12 mouse cellular contexts compared by ENCODE assay signal in the genomic region with DNA sequence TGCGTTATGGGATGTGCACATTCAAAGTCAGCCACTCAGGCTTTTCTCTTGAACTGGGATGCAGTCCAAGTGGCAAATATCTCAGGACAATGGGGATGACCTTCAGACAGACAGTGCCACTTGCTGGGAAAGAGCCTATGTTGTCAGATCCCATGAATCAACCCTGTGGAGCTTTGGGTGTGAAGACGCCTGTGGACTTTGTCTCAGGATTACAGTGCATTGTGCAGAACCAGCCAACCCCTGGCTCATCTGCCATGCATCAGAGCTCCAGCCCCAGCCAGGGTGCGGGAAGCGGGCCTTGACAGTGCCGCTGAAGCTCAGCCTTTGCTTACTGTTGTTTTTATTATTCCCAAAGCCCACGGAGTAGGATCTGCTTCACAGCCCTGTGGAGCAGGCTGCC.
DNase-seq lines count a peak whose midpoint lies in the region; ATAC-seq and TF ChIP-seq lines count a peak whose summit lies in the region.
"Had no signal": no experiment of that assay in that cellular context is flagged by ENCODE, and none has a peak within 500 bp of the region (broad histone marks: within the 10 kb centered on the region; RNA-seq: fewer than 3 reads in every experiment).

No protein-coding gene starts in this region.

- no peaks in the 10 kb centered on the region for H3K4me1 ChIP-seq in liver, adult 2 months (ENCODE audit: control insufficient read depth, insufficient read depth, low read length)
- H3K4me1 ChIP-seq in liver, embryonic 12.5 days: no peaks in the 10 kb centered on the region
- no peaks in the 10 kb centered on the region for H3K4me1 ChIP-seq in neural tube, embryonic 14.5 days (ENCODE audit: control insufficient read depth, insufficient read depth, low read length)
- H3K4me1 ChIP-seq in intestine, postnatal 0 days (replicated peaks; ENCODE audit: control insufficient read depth, insufficient read depth, low read length): no peaks in the 10 kb centered on the region
- H3K4me1 ChIP-seq: liver, embryonic 13.5 days had no signal

- no peaks in the 10 kb centered on the region for H3K9me3 ChIP-seq in liver, embryonic 12.5 days (replicated peaks)
- no peaks in the 10 kb centered on the region for H3K9me3 ChIP-seq in neural tube, embryonic 14.5 days (ENCODE audit: control insufficient read depth, low read length)
- no peaks in the 10 kb centered on the region for H3K9me3 ChIP-seq in intestine, postnatal 0 days (ENCODE audit: control insufficient read depth)
- H3K9me3 ChIP-seq: embryonic facial prominence, embryonic 10.5 days; liver, embryonic 13.5 days had no signal

- no peaks in the 10 kb centered on the region for H3K79me2 ChIP-seq in liver, adult 2 months (ENCODE audit: control insufficient read depth, insufficient read depth, low read length)

- no peak for TF ChIP-seq CTCF in liver, adult 2 months (IDR thresholded peaks at IDR 0.05; ENCODE audit: low read depth, low read length)
- TF ChIP-seq CTCF in intestine, postnatal 0 days (IDR thresholded peaks at IDR 0.05; ENCODE audit: low read depth): no peak

- H3K4me2 ChIP-seq in liver, embryonic 12.5 days: no peak overlapping the region
- no peak overlapping the region for H3K4me2 ChIP-seq in neural tube, embryonic 14.5 days (ENCODE audit: low read depth, low read length)
- H3K4me2 ChIP-seq in intestine, postnatal 0 days (replicated peaks; ENCODE audit: low read depth): no peak overlapping the region
- H3K4me2 ChIP-seq: liver, embryonic 13.5 days had no signal

- no peaks in the 10 kb centered on the region for H3K27me3 ChIP-seq in liver, adult 2 months (ENCODE audit: control insufficient read depth, insufficient read depth, low read length)
- H3K27me3 ChIP-seq in liver, embryonic 12.5 days (replicated peaks): no peaks in the 10 kb centered on the region
- no peaks in the 10 kb centered on the region for H3K27me3 ChIP-seq in neural tube, embryonic 14.5 days (ENCODE audit: control insufficient read depth, insufficient read depth, low read length)
- no peaks in the 10 kb centered on the region for H3K27me3 ChIP-seq in intestine, postnatal 0 days (replicated peaks; ENCODE audit: control insufficient read depth, insufficient read depth, low read length)
- H3K27me3 ChIP-seq: liver, embryonic 13.5 days had no signal

- WGBS in liver, adult 2 months: 44% methylated on average over 6 of the region's 6 CpGs
- WGBS in liver, embryonic 12.5 days (ENCODE audit: insufficient replicate concordance): 64% methylated on average over 6 of the region's 6 CpGs
- 50% methylated on average over 6 of the region's 6 CpGs for WGBS in neural tube, embryonic 14.5 days
- whole genome bisulfite sequencing in intestine, postnatal 0 days: 74% methylated on average over 6 of the region's 6 CpGs

- no peak overlapping the region for H3K9ac ChIP-seq in liver, adult 2 months (ENCODE audit: low read depth, low read length)
- H3K9ac ChIP-seq in liver, embryonic 12.5 days: no peak overlapping the region
- H3K9ac ChIP-seq in neural tube, embryonic 14.5 days (replicated peaks; ENCODE audit: low read depth, low read length): no peak overlapping the region
- no peak overlapping the region for H3K9ac ChIP-seq in intestine, postnatal 0 days (ENCODE audit: low read depth, low read length)
- H3K9ac ChIP-seq: liver, embryonic 13.5 days had no signal

- intact Hi-C loops in heart, postnatal 25 days (cut with DNase I): no loop called here

- TF ChIP-seq POLR2A in liver, adult 2 months (IDR thresholded peaks at IDR 0.05; ENCODE audit: extremely low read depth, insufficient read depth, low read length): no peak

- no peaks in the 10 kb centered on the region for H3K36me3 ChIP-seq in liver, adult 2 months (ENCODE audit: control insufficient read depth, insufficient read depth, low read length)
- H3K36me3 ChIP-seq in liver, embryonic 12.5 days: no peaks in the 10 kb centered on the region
- no peaks in the 10 kb centered on the region for H3K36me3 ChIP-seq in neural tube, embryonic 14.5 days (ENCODE audit: control insufficient read depth, insufficient read depth, low read length)
- no peaks in the 10 kb centered on the region for H3K36me3 ChIP-seq in intestine, postnatal 0 days (ENCODE audit: control insufficient read depth, insufficient read depth)
- H3K36me3 ChIP-seq: embryonic facial prominence, embryonic 10.5 days; liver, embryonic 13.5 days had no signal

- H3K4me3 ChIP-seq in liver, adult 2 months (ENCODE audit: insufficient read depth, low read depth, low read length): no peak overlapping the region
- no peak overlapping the region for H3K4me3 ChIP-seq in liver, embryonic 12.5 days
- H3K4me3 ChIP-seq in neural tube, embryonic 14.5 days (ENCODE audit: low read depth, low read length): no peak overlapping the region
- no peak overlapping the region for H3K4me3 ChIP-seq in intestine, postnatal 0 days (ENCODE audit: low read depth, low read length)
- H3K4me3 ChIP-seq: embryonic facial prominence, embryonic 10.5 days; liver, embryonic 13.5 days; myocyte had no signal

- peak; percentile 57 for DNase-seq in liver, adult 2 months (ENCODE audit: extremely low read depth, low read depth, low spot score)
- peak; percentile 42 for DNase-seq in adrenal gland, postnatal 14 days
- peak; percentile 81 to 88 for DNase-seq in kidney, adult 8-10 months
- DNase-seq in heart, postnatal 25 days (ENCODE audit: low spot score): no peak
- DNase-seq: cerebellum, adult 9-11 months; heart, adult 11 months; liver, embryonic 13.5 days had no signal

- no peak overlapping the region for H3K27ac ChIP-seq in liver, adult 2 months (replicated peaks; ENCODE audit: insufficient read depth, low read depth, low read length)
- H3K27ac ChIP-seq in liver, embryonic 12.5 days: no peak overlapping the region
- H3K27ac ChIP-seq in neural tube, embryonic 14.5 days (ENCODE audit: low read depth, low read length): peak overlapping the region; percentile 66; the same call in 1 of the 2 replicates
- H3K27ac ChIP-seq in intestine, postnatal 0 days (ENCODE audit: low read depth, low read length): no peak overlapping the region
- H3K27ac ChIP-seq: embryonic facial prominence, embryonic 10.5 days; liver, embryonic 13.5 days had no signal

- no peak for ATAC-seq in liver, embryonic 12.5 days
- peak; percentile 38; the same call in 1 of the 2 replicates for ATAC-seq in neural tube, embryonic 14.5 days (ENCODE audit: low read depth)
- ATAC-seq in intestine, postnatal 0 days: no peak
